Mouse (Mus musculus) G1E-ER4 (cell line): ENCODE results near the gene 4930579F01Rik. TPM values are rescaled to one million over a fixed set of nuclear protein-coding genes. Genes with fewer than 3 reads are reported as not detected.

Source experiments
- GATA1 ChIP-seq: IDR thresholded peaks from one replicate; pipeline ENCODE4 v1.8.0; 2012; ENCODE audit warnings: low read length, inconsistent platforms
- polyA plus RNA-seq: library from polyadenylated mRNA; stranded (reverse); fragments of >175 nt; gene quantifications from 2 replicates; pipeline ENCODE4 v1.2.3, GENCODE M21; 2012

4930579F01Rik gene
- polyA plus RNA-seq, 1 experiment, result not detected

- no peak for TF ChIP-seq GATA1
Measured at GRCm38 (mm10) chr3:138142052-138142732, 51.4 kb downstream of the 4930579F01Rik start.

GRCm38 (mm10) chr3:138139663-138140062 lies 54.0 kb downstream of the 4930579F01Rik start:
- TF ChIP-seq GATA1, result no peak

- TF ChIP-seq GATA1, result no peak
Measured at GRCm38 (mm10) chr3:138134528-138134927, 59.1 kb downstream of the 4930579F01Rik start.

GRCm38 (mm10) chr3:138133916-138134315 lies 59.7 kb downstream of the 4930579F01Rik start:
- no peak for TF ChIP-seq GATA1

- no peak for TF ChIP-seq GATA1
Measured at GRCm38 (mm10) chr3:138133463-138133862, 60.2 kb downstream of the 4930579F01Rik start.

- TF ChIP-seq GATA1, result no peak
Measured at GRCm38 (mm10) chr3:138131168-138131567, 62.5 kb downstream of the 4930579F01Rik start.

GRCm38 (mm10) chr3:138130692-138131091 lies 62.9 kb downstream of the 4930579F01Rik start:
- no peak for TF ChIP-seq GATA1

- no peak for TF ChIP-seq GATA1
Measured at GRCm38 (mm10) chr3:138129110-138129509, 64.5 kb downstream of the 4930579F01Rik start.

- TF ChIP-seq GATA1, result no peak
Measured at GRCm38 (mm10) chr3:138123842-138124241, 69.8 kb downstream of the 4930579F01Rik start.

- TF ChIP-seq GATA1, result no peak
Measured at GRCm38 (mm10) chr3:138121461-138121860, 72.2 kb downstream of the 4930579F01Rik start.

GRCm38 (mm10) chr3:138119444-138120105 lies 74.0 kb downstream of the 4930579F01Rik start:
- no peak for TF ChIP-seq GATA1

- TF ChIP-seq GATA1, result no peak
Measured at GRCm38 (mm10) chr3:138118831-138119230, 74.8 kb downstream of the 4930579F01Rik start.

GRCm38 (mm10) chr3:138118392-138118791 lies 75.2 kb downstream of the 4930579F01Rik start:
- TF ChIP-seq GATA1, result no peak

- TF ChIP-seq GATA1, result no peak
Measured at GRCm38 (mm10) chr3:138116871-138117270, 76.8 kb downstream of the 4930579F01Rik start.

- TF ChIP-seq GATA1, result no peak
Measured at GRCm38 (mm10) chr3:138114106-138114505, 79.5 kb downstream of the 4930579F01Rik start.

Other genes starting within 250 kb of the 4930579F01Rik start
- gene Dapp1, start 212.3 kb downstream of the 4930579F01Rik start, polyA plus RNA-seq, result 7.7 and 29.8 TPM in 2 replicates
- 0.08 and 0.11 TPM in 2 replicates for gene 1110002E22Rik, start 128.8 kb downstream of the 4930579F01Rik start, polyA plus RNA-seq
- gene Gm5105, start 126.4 kb downstream of the 4930579F01Rik start, polyA plus RNA-seq, result not detected in 2 replicates
- gene Trmt10a, start 50.4 kb downstream of the 4930579F01Rik start, polyA plus RNA-seq, result 4.2 and 4.4 TPM in 2 replicates
- 0.39 and 0.71 TPM in 2 replicates for gene Mttp, start 48.9 kb downstream of the 4930579F01Rik start, polyA plus RNA-seq
- not detected in 2 replicates for gene Adh7, start 23.9 kb upstream of the 4930579F01Rik start, polyA plus RNA-seq
- not detected in 2 replicates for gene Adh1, start 67.2 kb upstream of the 4930579F01Rik start, polyA plus RNA-seq
- gene Adh6a, start 119.5 kb upstream of the 4930579F01Rik start, polyA plus RNA-seq, result not detected in 2 replicates
- not detected in 2 replicates for gene Adh6b, start 147.9 kb upstream of the 4930579F01Rik start, polyA plus RNA-seq
- not detected in 2 replicates for gene Adh4, start 221.6 kb upstream of the 4930579F01Rik start, polyA plus RNA-seq
- 5.8 and 21.9 TPM in 2 replicates for gene Adh5, start 249.3 kb upstream of the 4930579F01Rik start, polyA plus RNA-seq